Mouse (Mus musculus) CH12.LX (cell line): ENCODE results near the gene Zfp472. TPM values are rescaled to one million over a fixed set of nuclear protein-coding genes. Genes with fewer than 3 reads are reported as not detected.

Experiments
- DNase-seq: peaks from one replicate; pipeline ENCODE4 v3.0.0-alpha.2; 2013; ENCODE audit errors: extremely low read depth
- H3K27ac ChIP-seq: 2 replicates; pipeline ENCODE4 v1.5.1; 2012; ENCODE audit warnings: low read depth, mild to moderate bottlenecking, control low read depth, moderate library complexity; ENCODE audit not compliant: insufficient read depth
- H3K27me3 ChIP-seq: replicated peaks from 2 replicates; pipeline ENCODE3; 2012; ENCODE audit warnings: inconsistent platforms
- H3K36me3 ChIP-seq, 2 experiments: replicated peaks in 1 of 2; 2 replicates each; pipeline versions ENCODE3 to v1.6.1; 2012; ENCODE audit warnings: inconsistent platforms in 1 of 2, low read length in 1 of 2, mild to moderate bottlenecking in 1 of 2, mixed read lengths in 1 of 2, moderate library complexity in 1 of 2; ENCODE audit not compliant: control insufficient read depth in 1 of 2, insufficient read depth in 1 of 2
- H3K4me1 ChIP-seq, 2 experiments: 2 replicates each; pipeline ENCODE4 v1.6.1; 2012; ENCODE audit warnings: inconsistent platforms in 1 of 2, moderate library complexity in 1 of 2; ENCODE audit not compliant: insufficient read depth in 2 of 2, control insufficient read depth in 1 of 2
- H3K4me2 ChIP-seq: 2 replicates; pipeline ENCODE4 v1.6.1; 2012; ENCODE audit warnings: low read depth, mild to moderate bottlenecking, control low read depth; ENCODE audit not compliant: poor library complexity, insufficient read depth, severe bottlenecking
- H3K4me3 ChIP-seq, 3 experiments: fragments of 150-350 bp in 1 of 3; sonication (generic) in 1 of 3; replicated peaks in 1 of 3; 2 replicates each; pipeline versions ENCODE3 to v1.5.1; 2011 to 2012; ENCODE audit warnings: low read depth in 2 of 3, low read length in 2 of 3, mild to moderate bottlenecking in 2 of 3, moderate library complexity in 2 of 3, control low read depth in 1 of 3, improper control_type of control experiment in 1 of 3, inconsistent platforms in 1 of 3, mixed read lengths in 1 of 3; ENCODE audit not compliant: poor library complexity in 1 of 3
- H3K79me2 ChIP-seq: replicated peaks from 2 replicates; pipeline ENCODE4 v1.6.1; 2012; ENCODE audit warnings: mild to moderate bottlenecking, moderate library complexity; ENCODE audit not compliant: control insufficient read depth, poor library complexity, insufficient read depth, severe bottlenecking; ENCODE audit errors: extremely low read depth
- H3K9ac ChIP-seq: 2 replicates; pipeline ENCODE4 v1.6.1; 2012; ENCODE audit warnings: low read depth, mild to moderate bottlenecking, control low read depth, moderate library complexity; ENCODE audit not compliant: insufficient read depth
- H3K9me3 ChIP-seq: replicated peaks from 2 replicates; pipeline ENCODE3; 2012; ENCODE audit warnings: low read length, inconsistent platforms, mixed read lengths
- BHLHE40 ChIP-seq: IDR thresholded peaks from 2 replicates; pipeline ENCODE4 v1.6.1; 2011; ENCODE audit warnings: mild to moderate bottlenecking, low read depth, low read length, improper control_type of control experiment
- CHD1 ChIP-seq: IDR thresholded peaks from 2 replicates; pipeline ENCODE4 v1.6.1; 2012; ENCODE audit warnings: low read depth, low read length, improper control_type of control experiment, inconsistent platforms
- CHD2 ChIP-seq: IDR thresholded peaks from 2 replicates; pipeline ENCODE4 v1.6.1; 2011; ENCODE audit warnings: low read length, improper control_type of control experiment
- EP300 ChIP-seq: IDR thresholded peaks from 2 replicates; pipeline ENCODE4 v1.6.1; 2011; ENCODE audit warnings: low read length, improper control_type of control experiment
- ETS1 ChIP-seq: conservative IDR thresholded peaks from 2 replicates; pipeline ENCODE4 v1.6.1; 2012; ENCODE audit warnings: low read depth, mild to moderate bottlenecking, inconsistent platforms, low read length, improper control_type of control experiment, moderate library complexity
- GABPA ChIP-seq: IDR thresholded peaks from 2 replicates; pipeline ENCODE4 v1.6.1; 2012; ENCODE audit warnings: low read depth, low read length, improper control_type of control experiment, inconsistent platforms; ENCODE audit not compliant: insufficient replicate concordance
- HCFC1 ChIP-seq: IDR thresholded peaks from 2 replicates; pipeline ENCODE4 v1.6.1; 2012; ENCODE audit warnings: low read depth, mild to moderate bottlenecking, inconsistent platforms, low read length, improper control_type of control experiment
- IRF4 ChIP-seq: IDR thresholded peaks from 2 replicates; pipeline ENCODE4 v1.6.1; 2014; ENCODE audit warnings: low read depth, mild to moderate bottlenecking, inconsistent platforms, low read length, improper control_type of control experiment
- JUN ChIP-seq: IDR thresholded peaks from 2 replicates; pipeline ENCODE4 v1.6.1; 2011; ENCODE audit warnings: low read depth, mild to moderate bottlenecking, low read length, improper control_type of control experiment, moderate library complexity; ENCODE audit not compliant: insufficient read depth
- JUND ChIP-seq: conservative IDR thresholded peaks from 2 replicates; pipeline ENCODE4 v1.6.1; 2011; ENCODE audit warnings: low read depth, low read length, improper control_type of control experiment
- KAT2A ChIP-seq: IDR thresholded peaks from 2 replicates; pipeline ENCODE4 v1.6.1; 2012; ENCODE audit warnings: low read length, improper control_type of control experiment, inconsistent platforms; ENCODE audit not compliant: insufficient replicate concordance
- MAFK ChIP-seq: IDR thresholded peaks from 2 replicates; pipeline ENCODE4 v1.6.1; 2011; ENCODE audit warnings: low read length, improper control_type of control experiment; ENCODE audit not compliant: insufficient replicate concordance
- MAX ChIP-seq: IDR thresholded peaks from 2 replicates; pipeline ENCODE4 v1.6.1; 2011; ENCODE audit warnings: low read length, improper control_type of control experiment
- MAZ ChIP-seq: IDR thresholded peaks from 2 replicates; pipeline ENCODE4 v1.6.1; 2012; ENCODE audit warnings: low read depth, mild to moderate bottlenecking, inconsistent platforms, low read length, improper control_type of control experiment, moderate library complexity
- MEF2A ChIP-seq: IDR thresholded peaks from 2 replicates; pipeline ENCODE4 v1.6.1; 2014; ENCODE audit warnings: low read depth, mild to moderate bottlenecking, inconsistent platforms, low read length, improper control_type of control experiment, borderline replicate concordance
- MXI1 ChIP-seq: IDR thresholded peaks from 2 replicates; pipeline ENCODE4 v1.6.1; 2011; ENCODE audit warnings: mild to moderate bottlenecking, low read depth, low read length, improper control_type of control experiment
- MYC ChIP-seq: IDR thresholded peaks from 2 replicates; pipeline ENCODE4 v1.6.1; 2011; ENCODE audit warnings: low read depth, mild to moderate bottlenecking, improper control_type of control experiment, low read length
- NELFE ChIP-seq: IDR thresholded peaks from 2 replicates; pipeline ENCODE4 v1.6.1; 2011; ENCODE audit warnings: low read depth, low read length, improper control_type of control experiment
- NRF1 ChIP-seq: IDR thresholded peaks from 2 replicates; pipeline ENCODE4 v1.6.1; 2014; ENCODE audit warnings: low read depth, mild to moderate bottlenecking, inconsistent platforms, low read length, improper control_type of control experiment, moderate library complexity
- PAX5 ChIP-seq: IDR thresholded peaks from 2 replicates; pipeline ENCODE4 v1.6.1; 2012; ENCODE audit warnings: low read length, inconsistent platforms, mixed read lengths
- POLR2A ChIP-seq: IDR thresholded peaks from 2 replicates; pipeline ENCODE4 v1.6.1; 2011; ENCODE audit warnings: low read depth, mild to moderate bottlenecking, improper control_type of control experiment, low read length
- RAD21 ChIP-seq: IDR thresholded peaks from 2 replicates; pipeline ENCODE4 v1.6.1; 2011; ENCODE audit warnings: low read depth, mild to moderate bottlenecking, low read length, improper control_type of control experiment, moderate library complexity
- RCOR1 ChIP-seq: conservative IDR thresholded peaks from 2 replicates; pipeline ENCODE4 v1.6.1; 2012; ENCODE audit warnings: low read depth, mild to moderate bottlenecking, inconsistent platforms, low read length, improper control_type of control experiment
- SIN3A ChIP-seq: IDR thresholded peaks from 2 replicates; pipeline ENCODE4 v1.6.1; 2012; ENCODE audit warnings: low read length, improper control_type of control experiment, inconsistent platforms
- SMC3 ChIP-seq: IDR thresholded peaks from 2 replicates; pipeline ENCODE4 v1.6.1; 2011; ENCODE audit warnings: low read depth, low read length, improper control_type of control experiment
- TBP ChIP-seq: conservative IDR thresholded peaks from 2 replicates; pipeline ENCODE4 v1.6.1; 2011; ENCODE audit warnings: low read depth, low read length, improper control_type of control experiment
- TCF12 ChIP-seq: IDR thresholded peaks from 2 replicates; pipeline ENCODE4 v1.6.1; 2014; ENCODE audit warnings: low read depth, mild to moderate bottlenecking, inconsistent platforms, low read length, improper control_type of control experiment
- USF2 ChIP-seq: conservative IDR thresholded peaks from 2 replicates; pipeline ENCODE4 v1.6.1; 2011; ENCODE audit warnings: low read depth, low read length, improper control_type of control experiment
- ZC3H11A ChIP-seq: IDR thresholded peaks from 2 replicates; pipeline ENCODE4 v1.6.1; 2012; ENCODE audit warnings: low read depth, mild to moderate bottlenecking, inconsistent platforms, low read length, improper control_type of control experiment
- ZNF384 ChIP-seq: IDR thresholded peaks from 2 replicates; pipeline ENCODE4 v1.6.1; 2012; ENCODE audit warnings: low read depth, low read length, improper control_type of control experiment, inconsistent platforms
- dilution Hi-C: fragments of 300-500 bp; cut with MboI; formaldehyde crosslinking; loops from 2 replicates; pipeline ENCODE4 v1.14.3; 2020; ENCODE audit warnings: low sequenced_read_pairs; ENCODE audit not compliant: extremely low pct_unique_long_range_greater_than_20kb, extremely low pct_ligation_motif_present
- in situ Hi-C: fragments of 300-500 bp; cut with MboI; formaldehyde crosslinking; loops from 3 replicates; pipeline ENCODE4 v1.14.3; 2019; ENCODE audit warnings: low sequenced_read_pairs, low pct_ligation_motif_present, low pct_unique_long_range_greater_than_20kb, mixed read lengths
- polyA plus RNA-seq: library from polyadenylated mRNA; unstranded; fragments of >175 nt; gene quantifications from 2 replicates; pipeline ENCODE4 v1.2.1, GENCODE M21; 2012; ENCODE audit warnings: low read depth; ENCODE audit not compliant: insufficient read length
- total RNA-seq, 2 experiments: library from RNA; depleted of rRNA; stranded (reverse); fragments of 300-350 nt in 1 of 2; fragments of >200 nt in 1 of 2; gene quantifications; 2 replicates each; pipeline ENCODE4 v1.2.3; 2012 to 2014

Zfp472 gene
- total and polyA plus RNA-seq, 3 experiments = 9.7 to 27.8 (median 13.6) TPM

- in situ Hi-C loops = loop anchor here (5.0 kb wide), 1 partner anchor 39 kb away; no protein-coding TSS in a partner anchor
- Histone ChIP-seq H3K4me2 (peak overlapping the region; percentile 75), H3K27ac (no peak overlapping the region), H3K9me3 (no peaks in the 10 kb centered on the region)
- TF ChIP-seq ZC3H11A = no peak
- no peak for TF ChIP-seq EP300
- TF ChIP-seq HCFC1 = no peak
- TF ChIP-seq TBP = no peak
- no peak for TF ChIP-seq MAX
- TF ChIP-seq IRF4 = no peak
- no peak for TF ChIP-seq NRF1
- no peak for TF ChIP-seq JUN
- TF ChIP-seq MYC = no peak
- TF ChIP-seq ZNF384 = no peak
- no peak for TF ChIP-seq TCF12
- TF ChIP-seq JUND = no peak
- TF ChIP-seq CHD2 = no peak
- no peak for TF ChIP-seq MAZ
- TF ChIP-seq PAX5 = no peak
- no peak for TF ChIP-seq NELFE
- TF ChIP-seq SMC3 = no peak
- TF ChIP-seq MXI1 = no peak
- TF ChIP-seq CHD1 = no peak
- TF ChIP-seq, all 38 proteins: peak for 0
- Histone ChIP-seq H3K4me1 (peaks cover 9 to 22% of the 10 kb centered on the region in 2 experiments), H3K79me2 (no peaks in the 10 kb centered on the region), H3K4me3 (peak overlapping the region; percentile 78 to 98 (median 80)), H3K27me3 (no peaks in the 10 kb centered on the region), H3K9ac (peak overlapping the region; percentile 92), H3K36me3 (peaks cover 0 to 14% of the 10 kb centered on the region in 2 experiments)
- dilution Hi-C loops = no loop called here
- no peak for DNase-seq
Observed at GRCm38 (mm10) chr17:32946716-32947115, 18.9 kb upstream of the Zfp472 start.

GRCm38 (mm10) chr17:32947215-32947914, 18.2 kb upstream of the Zfp472 start, which contains the start of gene Cyp4f13:
TSS of gene Cyp4f13 (minus strand) at chr17:32947402.
- H3K27ac ChIP-seq = no peak within 1 kb of the TSS
- TF ChIP-seq USF2 (no peak), KAT2A (peak; percentile 30; the same call in 1 of the 2 replicates), JUN (no peak), MEF2A (peak; percentile 37; the same call in 1 of the 2 replicates), RCOR1 (no peak), MXI1 (peak; percentile 62; the same call in 1 of the 2 replicates), GABPA (no peak), CHD1 (no peak), IRF4 (no peak; the same call in 1 of the 2 replicates), NRF1 (no peak), PAX5 (no peak), BHLHE40 (peak; percentile 70), POLR2A (peak; percentile 84), SMC3 (no peak), ZC3H11A (no peak), RAD21 (no peak), MAFK (no peak), ETS1 (peak; percentile 40; the same call in 1 of the 2 replicates), TCF12 (peak; percentile 80), TBP (peak; percentile 81), SIN3A (peak; percentile 97), MAZ (peak; percentile 57; the same call in 1 of the 2 replicates)

More at GRCm38 (mm10) chr17:32947215-32947914, 18.2 kb upstream of the Zfp472 start, which contains the start of gene Cyp4f13:
- Histone ChIP-seq H3K4me3 (peak within 1 kb of the TSS; percentile 78 to 98 (median 80)), H3K4me1 (peaks cover 9 to 22% of the 10 kb centered on the region in 2 experiments), H3K36me3 (peaks cover 0 to 12% of the 10 kb centered on the region in 2 experiments), H3K79me2 (no peaks in the 10 kb centered on the region), H3K27me3 (no peaks in the 10 kb centered on the region), H3K9ac (peak within 1 kb of the TSS; percentile 92), H3K9me3 (no peaks in the 10 kb centered on the region), H3K4me2 (peak within 1 kb of the TSS; percentile 86)
- dilution Hi-C loops = no loop called here
- DNase-seq = peak; percentile 91
- in situ Hi-C loops = loop anchor here (5.0 kb wide), 1 partner anchor 40 kb away; no protein-coding TSS in a partner anchor
